Mouse (Mus musculus) MEL-GATA-1-ER (cell line): ENCODE measurements at regions not wholly inside any gene's neighbourhood (a gene's known extent, or its start where the extent isn't known, plus 50 kb on each side); places are given as distances from the start of the nearest gene placed in this dataset.

Source experiments
- DNase-seq: peaks from one replicate; pipeline ENCODE4 v3.0.0-alpha.2; 2012; ENCODE audit warnings: low read depth; ENCODE audit errors: extremely low read depth

- DNase-seq = no peak
Observed at GRCm38 (mm10) chr4:62755237-62755900, 195.7 kb downstream of the Rgs3 start.

- no peak for DNase-seq
Observed at GRCm38 (mm10) chr4:62756721-62757206, 197.1 kb downstream of the Rgs3 start.

GRCm38 (mm10) chr4:62760748-62761604, 201.3 kb downstream of the Rgs3 start:
- no peak for DNase-seq

- peak; percentile 0 for DNase-seq
Observed at GRCm38 (mm10) chr4:62761672-62762071, 202.0 kb downstream of the Rgs3 start.

DNA sequence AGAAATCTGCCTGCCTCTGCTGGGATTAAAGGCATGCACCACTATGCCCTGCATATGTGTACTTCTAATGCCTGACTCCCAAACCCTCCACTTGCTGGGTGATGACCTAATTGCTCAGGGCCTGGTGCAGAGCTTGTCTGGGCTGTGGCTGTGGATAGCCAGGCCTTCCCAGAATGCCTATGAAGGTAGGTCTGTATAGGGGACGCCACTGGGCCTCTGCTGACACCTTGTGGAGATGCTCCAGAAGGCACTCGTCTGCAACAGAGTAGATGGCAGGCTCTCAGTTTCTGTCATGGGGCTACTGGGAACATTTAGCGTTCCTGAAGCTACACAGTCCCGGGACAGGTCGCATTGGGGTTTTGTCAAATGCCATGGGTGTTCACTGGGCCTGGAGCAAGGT, 201.4 kb upstream of the Zfp618 start:
- DNase-seq = no peak

- no peak for DNase-seq
Observed at GRCm38 (mm10) chr4:62769469-62770234, 195.7 kb upstream of the Zfp618 start.

- DNase-seq = no peak
Observed at GRCm38 (mm10) chr4:62775005-62775609, 190.3 kb upstream of the Zfp618 start.

DNA sequence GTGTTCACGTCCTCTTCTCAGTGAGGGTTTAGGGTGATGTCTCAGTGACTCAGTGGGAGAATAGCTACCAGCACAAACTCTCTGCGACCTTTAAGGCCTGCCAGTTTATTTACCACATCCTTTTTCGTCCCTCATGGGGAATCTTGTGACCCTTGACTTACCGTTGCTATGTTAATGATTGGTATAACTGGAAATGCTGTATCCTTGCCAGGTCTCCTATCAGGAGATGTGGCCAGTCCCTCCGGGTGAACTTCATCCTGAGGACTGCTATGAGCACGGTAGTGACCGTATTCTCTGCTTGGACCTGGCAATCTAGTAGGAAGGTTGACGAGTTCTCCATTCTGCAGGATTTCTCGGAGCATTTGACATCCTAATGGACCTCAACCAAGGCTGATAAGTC, 188.5 kb upstream of the Zfp618 start:
- DNase-seq = no peak

- DNase-seq = no peak
Observed at GRCm38 (mm10) chr4:62777436-62777835, 187.9 kb upstream of the Zfp618 start.

GRCm38 (mm10) chr4:62778621-62779020, 186.8 kb upstream of the Zfp618 start:
- no peak for DNase-seq

DNA sequence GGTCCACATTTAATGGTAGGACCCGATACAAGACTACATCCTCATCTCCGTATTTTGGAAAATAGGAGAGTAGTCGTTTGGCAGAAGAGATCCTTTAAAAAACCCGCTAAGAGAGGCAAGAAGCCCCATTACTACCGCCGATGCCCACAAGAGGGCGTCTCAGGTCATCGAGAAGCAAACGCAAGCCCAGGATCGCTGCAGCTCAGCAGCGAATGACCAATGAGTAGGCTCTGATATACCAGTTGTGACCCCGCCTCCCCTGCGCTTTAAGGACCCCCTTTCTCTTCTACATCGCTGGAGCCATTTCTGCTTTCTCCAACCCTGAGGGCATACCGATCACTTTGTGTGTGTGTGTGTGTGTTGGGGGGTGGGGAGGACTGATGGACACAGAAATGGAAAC, 185.0 kb upstream of the Zfp618 start:
- DNase-seq = no peak

- DNase-seq = no peak
Observed at GRCm38 (mm10) chr4:62780837-62781236, 184.5 kb upstream of the Zfp618 start.

- no peak for DNase-seq
Observed at GRCm38 (mm10) chr4:62781309-62781800, 184.0 kb upstream of the Zfp618 start.

- DNase-seq = no peak
Observed at GRCm38 (mm10) chr4:62785711-62786110, 179.7 kb upstream of the Zfp618 start.

GRCm38 (mm10) chr4:62789696-62790095, 175.7 kb upstream of the Zfp618 start:
- DNase-seq = no peak

GRCm38 (mm10) chr4:62793582-62793981, 171.8 kb upstream of the Zfp618 start:
- DNase-seq = no peak

DNA sequence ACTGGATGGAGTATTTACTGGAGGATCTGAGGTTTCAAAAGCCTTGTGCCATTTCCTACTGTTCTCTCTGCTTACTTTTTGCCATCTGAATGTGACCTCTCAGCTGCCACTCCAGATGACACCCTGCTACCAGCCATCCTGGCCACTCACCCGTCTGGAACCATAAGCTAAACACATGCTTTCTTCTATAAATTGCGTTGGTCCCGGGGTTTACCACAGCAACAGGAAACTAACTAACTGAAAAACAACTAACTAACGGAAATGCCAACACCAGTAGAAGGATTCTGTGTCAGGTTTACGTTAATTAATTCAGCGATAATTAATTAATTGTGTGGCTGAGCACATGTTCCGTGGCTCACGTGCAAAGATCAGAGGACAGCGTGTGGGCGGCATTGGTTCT, 169.8 kb upstream of the Zfp618 start:
- DNase-seq = no peak

DNA sequence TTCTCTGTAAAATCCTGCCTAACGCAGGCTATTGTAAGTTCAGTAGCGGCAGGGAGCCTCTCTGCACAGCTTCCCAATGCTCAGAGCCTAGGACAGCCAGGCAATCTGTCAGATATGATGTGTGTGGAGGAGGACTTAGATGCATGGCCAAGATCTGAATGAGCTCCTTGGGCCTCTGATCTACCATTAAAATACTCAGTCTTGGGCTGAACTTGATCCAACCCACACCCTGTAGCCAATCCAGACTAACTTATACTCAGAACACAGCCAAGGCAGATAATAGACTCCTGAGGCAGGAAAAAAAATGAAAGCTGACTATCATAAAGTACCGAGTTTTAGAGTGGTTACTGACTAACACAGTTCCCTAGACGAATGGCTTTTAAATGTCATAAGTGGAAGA, 165.4 kb upstream of the Zfp618 start:
- DNase-seq = no peak

DNA sequence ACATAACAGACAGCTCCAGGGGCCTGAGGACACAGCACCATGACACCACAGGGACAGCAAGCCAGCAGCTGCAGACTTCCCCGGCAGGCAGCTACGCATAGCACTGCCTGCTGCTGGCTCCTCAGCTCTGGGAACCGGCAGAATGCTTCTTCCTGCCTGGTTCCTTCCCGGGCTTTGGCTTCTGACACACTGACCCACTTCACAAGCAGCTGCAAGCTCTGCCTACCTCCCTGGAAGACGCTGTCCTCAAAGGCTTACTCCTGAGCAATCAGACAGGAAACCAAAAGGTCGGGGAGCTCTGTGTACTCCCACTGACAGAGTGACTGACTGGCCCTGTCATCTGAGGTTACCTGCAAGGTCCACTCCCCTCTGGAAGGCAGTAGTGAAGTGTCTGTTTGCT, 159.5 kb upstream of the Zfp618 start:
- DNase-seq = no peak

DNA sequence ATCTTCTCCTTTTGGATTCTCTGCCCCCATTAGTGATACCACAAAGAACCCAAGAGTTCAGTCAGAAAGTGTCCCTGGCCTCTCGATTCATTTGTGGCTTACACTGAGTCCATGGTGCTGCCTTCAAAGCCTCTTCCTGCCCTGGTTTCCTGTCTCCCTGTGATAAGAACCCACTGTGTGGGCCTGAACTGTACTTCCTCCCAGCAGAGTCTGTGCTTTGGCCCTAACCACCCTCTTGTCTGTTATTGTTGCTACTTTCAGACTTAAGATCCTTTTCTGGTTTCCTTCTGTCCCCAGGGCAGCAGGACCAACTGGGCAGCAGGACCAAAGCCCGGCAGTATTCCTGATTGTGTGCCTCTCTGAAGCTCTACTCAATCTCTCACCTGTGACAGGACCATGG, 158.6 kb upstream of the Zfp618 start:
- DNase-seq = no peak

DNA sequence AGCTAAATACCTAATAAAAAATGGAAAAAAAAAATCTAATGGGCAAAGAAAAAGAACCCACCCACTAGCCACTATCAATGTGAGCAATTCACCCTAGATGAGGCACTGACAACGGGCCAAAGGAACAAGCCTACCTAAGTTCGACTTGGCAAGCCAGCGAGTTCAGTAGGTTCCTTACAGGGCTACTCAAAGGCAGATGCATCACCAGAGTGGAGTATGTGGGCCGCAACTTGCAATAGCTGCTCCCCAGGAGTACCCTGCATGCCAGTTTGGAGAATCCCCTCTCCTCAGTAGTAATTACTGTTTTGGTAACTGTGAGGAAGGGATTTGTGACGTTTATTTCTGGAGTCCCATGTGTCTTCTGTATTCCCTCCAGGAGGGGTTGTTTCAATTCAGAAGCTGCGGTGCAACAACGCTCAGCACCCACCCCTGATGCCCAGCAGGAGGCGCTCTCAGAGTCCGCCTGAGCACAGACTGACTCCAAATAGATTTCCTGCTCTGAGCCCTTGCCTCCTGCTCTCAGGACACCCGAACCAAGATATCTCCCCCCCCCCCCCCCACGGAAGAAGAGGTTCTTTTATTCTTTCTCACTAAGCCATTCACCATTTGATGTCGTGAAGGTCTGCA, 157.3 kb upstream of the Zfp618 start:
- DNase-seq = no peak
